Mouse (Mus musculus) adrenal gland, postnatal 36 days (tissue): ENCODE measurements at regions not wholly inside any gene's neighbourhood (a gene's known extent, or its start where the extent isn't known, plus 50 kb on each side); places are given as distances from the start of the nearest gene placed in this dataset.
A peak's percentile ranks its signal among the peaks of the same experiment; 100 is the strongest.

Source experiments
- DNase-seq, 2 experiments: peaks; one replicate each; pipeline ENCODE4 v3.0.0; 2021; ENCODE audit warnings: mixed read lengths in 1 of 2

GRCm38 (mm10) chr1:151088535-151089125 lies 93.7 kb upstream of the Gm47985 start:
- DNase-seq: no peak

DNA sequence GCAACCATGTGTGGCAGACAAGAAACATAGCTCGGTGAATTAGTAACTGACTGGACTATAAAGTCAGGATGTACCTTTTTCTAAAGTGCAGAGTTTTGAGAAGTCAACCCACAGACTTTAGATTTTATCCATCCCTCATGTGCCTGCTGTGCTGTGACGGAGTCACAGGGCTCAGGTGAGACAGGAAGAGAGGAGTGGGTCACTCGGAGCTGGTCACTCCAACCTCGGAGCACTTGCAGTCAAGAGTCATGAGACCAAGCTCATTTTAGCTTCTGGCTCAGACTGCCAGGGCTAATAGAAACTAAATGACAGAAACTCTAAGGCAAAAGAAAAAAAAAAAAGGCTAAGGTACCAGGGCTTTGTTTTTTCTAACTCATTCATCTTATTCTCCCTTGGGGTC lies 90.3 kb upstream of the Gm47985 start:
- DNase-seq: no peak

GRCm38 (mm10) chr1:151095344-151096050 lies 86.8 kb upstream of the Gm47985 start:
- DNase-seq: no peak

DNA sequence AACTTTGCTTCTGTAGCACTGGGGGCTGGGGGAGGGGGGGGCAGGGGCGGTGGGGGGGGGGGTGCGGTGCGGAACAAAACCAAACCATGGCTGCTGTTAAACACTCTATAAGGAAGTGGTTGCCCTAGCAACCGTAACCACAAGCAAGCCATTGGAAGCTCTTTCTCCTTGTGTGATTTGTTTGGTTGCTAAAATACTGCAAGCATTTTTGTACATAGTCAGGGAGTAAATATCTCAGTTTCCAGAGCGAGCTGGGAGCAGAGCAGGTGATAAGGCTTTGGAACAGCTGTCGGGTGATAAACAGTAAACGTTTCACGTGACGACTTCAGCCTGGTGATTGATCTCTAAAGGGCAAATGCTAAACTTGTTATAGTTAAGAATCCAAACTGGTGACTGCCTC lies 86.3 kb upstream of the Gm47985 start:
- no peak for DNase-seq

- no peak for DNase-seq
Observed at GRCm38 (mm10) chr1:151097506-151097905, 84.8 kb upstream of the Gm47985 start.

- no peak for DNase-seq
Observed at GRCm38 (mm10) chr1:151098763-151099162, 83.6 kb upstream of the Gm47985 start.

GRCm38 (mm10) chr1:151100565-151101483 lies 81.5 kb upstream of the Gm47985 start:
- no peak for DNase-seq

DNA sequence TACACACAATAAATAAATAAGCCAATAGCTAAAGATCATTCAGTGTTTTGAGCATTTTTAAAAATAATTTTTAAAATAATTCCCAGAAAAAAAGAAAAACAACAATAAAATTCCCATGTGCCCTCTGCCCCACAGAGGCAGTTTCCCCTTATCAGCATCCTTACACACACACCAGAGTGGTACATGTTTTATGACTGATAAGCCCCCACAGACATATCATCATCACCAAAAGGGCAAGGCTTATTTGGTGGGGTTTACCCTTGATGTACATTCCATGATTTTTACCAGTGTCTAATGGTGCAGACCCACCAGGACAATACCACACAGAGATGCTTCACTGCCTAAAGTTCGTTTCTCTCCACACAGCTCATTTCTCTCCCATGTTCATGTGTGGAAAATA lies 80.8 kb upstream of the Gm47985 start:
- no peak for DNase-seq

- DNase-seq: no peak
Observed at GRCm38 (mm10) chr1:151102061-151102460, 80.3 kb upstream of the Gm47985 start.

DNA sequence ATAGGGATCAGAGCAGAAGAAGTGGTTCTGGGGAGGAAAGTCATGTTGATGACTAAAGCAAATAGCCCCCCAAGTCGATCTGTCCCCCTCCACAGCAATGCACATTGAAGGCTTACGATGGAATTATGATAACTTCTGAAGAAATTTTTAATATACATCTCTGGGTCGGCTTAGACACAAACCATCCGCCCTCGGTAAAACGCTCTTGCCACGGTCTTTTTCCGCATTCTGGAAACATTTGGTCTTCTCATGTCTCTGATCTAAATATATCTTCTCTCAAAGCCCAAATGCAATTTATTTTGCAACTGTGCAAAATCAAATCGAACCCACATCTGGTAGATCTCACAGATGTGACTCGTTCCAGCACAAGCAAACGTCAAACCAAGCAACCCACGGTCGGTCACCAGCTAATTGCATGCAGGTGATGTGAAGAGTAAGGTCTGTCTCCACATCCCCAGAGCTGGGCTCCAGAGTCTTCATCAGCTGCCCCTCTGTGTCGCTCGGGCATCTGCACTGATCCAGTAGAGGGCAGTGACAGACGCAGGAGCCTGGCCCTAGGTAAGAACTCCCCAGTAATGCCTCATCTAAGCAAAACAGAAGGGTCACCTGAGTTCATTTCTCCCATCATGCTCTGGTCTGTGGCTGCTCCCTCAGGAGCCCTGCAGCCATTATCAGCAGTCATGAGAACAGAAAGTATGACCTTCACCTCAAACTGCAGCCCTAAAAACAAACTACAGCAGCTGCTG lies 79.5 kb upstream of the Gm47985 start:
- DNase-seq: no peak

DNA sequence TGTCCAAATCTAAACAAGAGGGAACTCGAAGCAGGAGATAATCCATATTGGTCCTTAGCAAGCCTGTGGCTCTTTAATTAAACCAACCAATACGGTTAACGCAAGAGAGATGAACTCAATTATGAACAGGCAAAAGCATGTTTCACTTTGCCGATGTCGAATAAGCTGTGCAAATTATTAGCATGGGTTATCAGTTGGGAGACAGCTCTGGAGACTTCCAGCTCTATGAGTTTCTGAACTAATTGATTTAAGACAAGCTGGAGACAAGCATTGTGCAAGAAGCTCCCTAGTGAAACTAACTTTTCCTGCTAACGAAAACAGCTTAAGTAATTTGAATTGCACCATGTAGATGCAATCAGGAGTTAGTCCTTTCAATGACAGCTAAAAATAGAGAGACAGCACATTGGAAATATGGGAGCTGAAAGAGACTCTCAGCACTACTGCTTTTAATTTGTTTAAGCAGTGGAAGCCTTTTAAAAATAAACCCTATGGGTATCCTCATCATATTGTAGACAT lies 78.8 kb upstream of the Gm47985 start:
- DNase-seq: no peak

GRCm38 (mm10) chr1:151104346-151104745 lies 78.0 kb upstream of the Gm47985 start:
- DNase-seq: no peak

- DNase-seq: no peak
Observed at GRCm38 (mm10) chr1:151104806-151105205, 77.5 kb upstream of the Gm47985 start.

DNA sequence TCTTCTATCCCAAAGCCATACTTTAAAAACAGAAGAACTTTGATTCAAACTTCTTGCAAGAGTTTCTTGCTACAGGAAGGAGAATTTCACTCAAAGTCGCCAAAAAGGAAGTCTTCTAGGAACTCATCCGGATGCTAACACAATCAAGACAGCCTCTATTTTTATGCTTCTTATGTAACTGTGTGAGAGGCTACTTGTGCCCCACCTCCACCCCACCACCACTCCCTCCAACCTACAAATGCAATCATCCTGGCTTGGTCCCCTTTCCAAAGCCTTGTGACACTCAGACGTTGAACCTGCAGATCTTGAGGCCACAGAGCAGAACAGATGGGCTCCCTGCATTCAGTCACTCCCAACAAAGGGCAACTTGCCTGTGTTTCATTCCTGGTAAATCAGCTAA lies 77.1 kb upstream of the Gm47985 start:
- peak in 1 of 2 experiments; percentile 38 for DNase-seq

- no peak for DNase-seq
Observed at GRCm38 (mm10) chr1:151107401-151107800, 74.9 kb upstream of the Gm47985 start.

GRCm38 (mm10) chr1:151109333-151109732 lies 73.0 kb upstream of the Gm47985 start:
- no peak for DNase-seq

- DNase-seq: no peak
Observed at GRCm38 (mm10) chr1:151110412-151110811, 71.9 kb upstream of the Gm47985 start.

- no peak for DNase-seq
Observed at GRCm38 (mm10) chr1:151111683-151112082, 70.7 kb upstream of the Gm47985 start.

- no peak for DNase-seq
Observed at GRCm38 (mm10) chr1:151112390-151112789, 69.9 kb upstream of the Gm47985 start.

DNA sequence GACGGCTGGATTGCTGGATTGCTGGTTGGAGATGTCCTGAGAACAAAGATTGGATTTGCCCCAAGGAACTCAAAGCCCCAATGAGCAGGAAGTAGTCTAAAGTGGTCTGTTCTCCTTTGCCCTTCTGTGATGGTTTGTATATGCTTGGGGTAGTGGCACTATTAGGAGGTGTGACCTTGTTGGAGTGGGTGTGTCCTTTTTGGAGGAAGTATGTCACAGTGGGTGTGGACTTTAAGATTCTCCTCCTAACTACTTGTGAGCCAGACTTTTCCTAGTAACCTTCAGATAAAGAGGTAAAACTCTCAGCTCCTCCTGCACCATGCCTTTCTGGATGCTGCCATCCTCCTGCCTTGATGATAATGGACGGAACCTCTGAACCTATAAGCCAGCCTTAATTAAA lies 69.1 kb upstream of the Gm47985 start:
- DNase-seq: no peak

DNA sequence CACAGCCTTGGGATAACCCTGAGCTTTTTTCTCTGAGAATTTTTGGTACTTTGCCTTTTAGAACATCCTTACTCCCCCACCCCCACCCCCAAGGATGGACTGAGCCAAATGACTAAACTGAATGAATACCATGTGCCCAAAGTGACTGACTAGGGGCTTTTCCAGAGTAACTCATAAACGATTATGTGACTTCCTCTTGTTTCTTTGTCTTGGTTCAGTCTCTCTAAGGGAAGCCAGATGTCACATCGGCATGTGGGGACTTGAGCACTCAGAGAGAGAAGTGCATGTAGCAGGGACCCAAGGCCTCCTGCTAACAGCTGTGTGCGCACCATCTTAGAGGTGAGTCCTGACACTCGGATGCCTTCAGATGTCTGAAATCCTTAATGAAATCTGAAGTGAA lies 63.8 kb upstream of the Gm47985 start:
- no peak for DNase-seq

GRCm38 (mm10) chr1:151118982-151119381 lies 63.4 kb upstream of the Gm47985 start:
- no peak for DNase-seq
